ENCODE assay signal across 8 mouse cellular contexts in the genomic region with DNA sequence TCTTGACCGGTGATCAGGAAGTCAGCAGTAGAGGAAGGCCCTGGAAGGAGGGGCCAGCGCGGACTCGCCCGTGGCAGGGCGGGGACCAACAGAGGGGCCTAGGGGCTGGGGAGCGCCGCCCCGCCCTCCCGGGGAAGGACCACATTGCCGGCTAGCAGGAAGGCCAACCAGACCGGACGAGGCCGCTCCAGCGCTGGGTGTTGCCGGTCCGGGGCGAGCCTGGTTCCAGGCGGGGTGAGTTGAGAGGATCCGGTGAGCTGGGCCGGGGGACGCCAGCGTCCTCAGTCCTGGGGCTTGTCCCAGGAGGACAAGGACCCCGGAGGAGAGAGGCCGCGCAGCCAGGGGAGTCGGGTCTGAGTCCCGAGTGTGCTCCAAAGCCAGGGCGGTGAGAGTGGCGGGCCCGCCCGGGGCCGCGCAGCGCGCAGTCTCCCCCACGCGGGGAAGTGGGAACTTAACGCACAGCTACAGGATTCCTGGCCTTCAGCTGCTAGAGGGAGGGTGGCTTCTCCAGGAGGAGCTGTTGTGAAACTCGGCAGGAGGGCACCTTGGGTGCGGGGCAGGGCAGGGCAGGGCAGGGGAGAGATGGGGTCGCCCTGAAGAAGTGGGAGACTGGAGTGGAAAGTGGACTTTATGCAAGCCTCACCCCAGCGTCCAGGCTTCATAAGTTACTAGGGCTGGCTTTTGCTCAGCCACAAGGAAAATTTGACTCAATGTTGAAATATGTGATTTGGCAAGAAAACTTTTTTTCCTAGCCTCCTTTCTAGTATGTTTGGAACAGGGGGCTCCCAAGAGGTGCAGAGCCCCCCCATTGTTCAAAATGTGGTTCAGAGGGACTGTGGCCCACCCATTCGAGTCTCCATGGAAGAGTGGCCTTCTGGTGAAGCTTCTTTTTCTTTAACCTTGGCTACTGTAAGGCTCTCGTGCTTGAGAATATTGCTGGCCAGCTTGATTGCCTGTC. TPM values are rescaled to one million over a fixed set of nuclear protein-coding genes. Genes with fewer than 3 reads are reported as not detected.
DNase-seq lines count a peak whose midpoint lies in the region; ATAC-seq and TF ChIP-seq lines count a peak whose summit lies in the region.

No protein-coding gene starts in this region.

- no peaks in the 10 kb centered on the region for H3K36me3 ChIP-seq in forebrain, embryonic 16.5 days (ENCODE audit: control insufficient read depth, insufficient read depth)

- intact Hi-C loops in heart, postnatal 36 days (cut with DNase I) = loop anchor here (1.0 to 5.0 kb wide), 2 partner anchors 47 to 378 kb away; a partner anchor contains a TSS

- H3K4me2 ChIP-seq in forebrain, embryonic 16.5 days (ENCODE audit: low read length) = peak overlapping the region; percentile 76

- H3K4me3 ChIP-seq in cerebellum, adult 2 months (replicated peaks; ENCODE audit: insufficient read depth, low read depth, low read length) = peak overlapping the region; percentile 62
- H3K4me3 ChIP-seq in forebrain, embryonic 16.5 days (replicated peaks; ENCODE audit: low read length) = peak overlapping the region; percentile 64
- peak overlapping the region; percentile 82 for H3K4me3 ChIP-seq in layer of hippocampus, adult 2 months

- peak; percentile 92 for ATAC-seq in forebrain, embryonic 16.5 days

- H3K9ac ChIP-seq in forebrain, embryonic 16.5 days (replicated peaks; ENCODE audit: low read depth, low read length) = peak overlapping the region; percentile 84

- no peak for TF ChIP-seq POLR2A in cerebellum, adult 2 months (IDR thresholded peaks at IDR 0.05; ENCODE audit: borderline replicate concordance, insufficient read depth, low read length)

- H3K27ac ChIP-seq in cerebellum, adult 2 months (ENCODE audit: insufficient read depth, low read length) = no peak overlapping the region
- H3K27ac ChIP-seq in forebrain, embryonic 16.5 days (ENCODE audit: low read length) = peak overlapping the region; percentile 6; the same call in 1 of the 2 replicates
- peak overlapping the region; percentile 92 for H3K27ac ChIP-seq in layer of hippocampus, adult 2 months

- 3% methylated on average over 45 of the region's 45 CpGs for WGBS in cerebellum, adult 2 months
- 2% methylated on average over 45 of the region's 45 CpGs for WGBS in forebrain, embryonic 16.5 days

- no peaks in the 10 kb centered on the region for H3K9me3 ChIP-seq in forebrain, embryonic 16.5 days (ENCODE audit: control insufficient read depth, low read length)

- H3K27me3 ChIP-seq in cerebellum, adult 2 months (ENCODE audit: control insufficient read depth, insufficient read depth, low read length) = no peaks in the 10 kb centered on the region
- no peaks in the 10 kb centered on the region for H3K27me3 ChIP-seq in forebrain, embryonic 16.5 days (replicated peaks; ENCODE audit: control insufficient read depth, insufficient read depth, low read length)

- DNase-seq in MN1 (ENCODE audit: low spot score) = peak; percentile 87
- DNase-seq in cerebellum, adult 2 months = peak; percentile 67 to 74
- peak; percentile 91 to 96 for DNase-seq in heart, postnatal 36 days
- peak; percentile 56 to 65 for DNase-seq in layer of hippocampus, adult 2 months (ENCODE audit: low spot score in 2 of 2)
- peak; percentile 96 for DNase-seq in lung, postnatal 10 days
- DNase-seq in ovary, postnatal 10 days (ENCODE audit: low spot score) = peak; percentile 80
- DNase-seq in thymus, postnatal 0 days (ENCODE audit: low spot score) = peak; percentile 61

- H3K4me1 ChIP-seq in cerebellum, adult 2 months (ENCODE audit: control insufficient read depth, insufficient read depth, low read length) = no peaks in the 10 kb centered on the region
- peaks cover 16% of the 10 kb centered on the region for H3K4me1 ChIP-seq in forebrain, embryonic 16.5 days (replicated peaks; ENCODE audit: control insufficient read depth, insufficient read depth, low read length)

- TF ChIP-seq CTCF in cerebellum, adult 2 months (IDR thresholded peaks at IDR 0.05; ENCODE audit: borderline replicate concordance, insufficient read depth, low read depth, low read length) = no peak
- TF ChIP-seq CTCF in layer of hippocampus, adult 2 months (conservative IDR thresholded peaks at IDR 0.05) = peak; percentile 72

RNA-seq across cellular contexts. Expression of a gene that starts 6.7 kb away (rescaled TPM):
- 56.4 and 61.2 TPM in 2 replicates for polyA plus RNA-seq in cerebellum, adult 2 months (2012; rRNA removed)
- 28.0 and 31.8 TPM in 2 replicates for polyA plus RNA-seq in forebrain, embryonic 16.5 days (2015; fragmentation: Nextera tagmentation; extraction: Ambion mirVana)
- total RNA-seq in heart, postnatal 36 days (2021) = 10 to 100 TPM; 64.7 to 66.9 TPM
- total RNA-seq in layer of hippocampus, adult 2 months (2021) = 10 to 100 TPM; 62.1 to 64.3 TPM
- polyA plus RNA-seq in thymus, postnatal 0 days (2015; fragmentation: Nextera tagmentation; extraction: Ambion mirVana) = 82.0 and 82.7 TPM in 2 replicates

RNA-seq across cellular contexts. Expression of a gene that starts 27.4 kb away (rescaled TPM):
- polyA plus RNA-seq in cerebellum, adult 2 months (2012; rRNA removed) = 0.08 TPM in 1 of 2 replicates, not detected in the other
- polyA plus RNA-seq in forebrain, embryonic 16.5 days (2015; fragmentation: Nextera tagmentation; extraction: Ambion mirVana) = not detected in 2 replicates
- under 1 TPM in 1 of 2 experiments, not detected in 1; 0.19 TPM for total RNA-seq in heart, postnatal 36 days (2021)
- total RNA-seq in layer of hippocampus, adult 2 months (2021) = not detected
- polyA plus RNA-seq in thymus, postnatal 0 days (2015; fragmentation: Nextera tagmentation; extraction: Ambion mirVana) = not detected in 2 replicates

RNA-seq across cellular contexts. Expression of a gene that starts 34.4 kb away (rescaled TPM):
- 0.08 and 0.15 TPM in 2 replicates for polyA plus RNA-seq in cerebellum, adult 2 months (2012; rRNA removed)
- polyA plus RNA-seq in forebrain, embryonic 16.5 days (2015; fragmentation: Nextera tagmentation; extraction: Ambion mirVana) = not detected in 2 replicates
- total RNA-seq in heart, postnatal 36 days (2021) = not detected
- total RNA-seq in layer of hippocampus, adult 2 months (2021) = not detected
- not detected in 2 replicates for polyA plus RNA-seq in thymus, postnatal 0 days (2015; fragmentation: Nextera tagmentation; extraction: Ambion mirVana)

RNA-seq across cellular contexts. Expression of a gene that starts 47.6 kb away (rescaled TPM):
- 22.6 and 24.6 TPM in 2 replicates for polyA plus RNA-seq in cerebellum, adult 2 months (2012; rRNA removed)
- 59.1 and 64.9 TPM in 2 replicates for polyA plus RNA-seq in forebrain, embryonic 16.5 days (2015; fragmentation: Nextera tagmentation; extraction: Ambion mirVana)
- 10 to 100 TPM; 25.8 to 26.8 TPM for total RNA-seq in heart, postnatal 36 days (2021)
- total RNA-seq in layer of hippocampus, adult 2 months (2021) = 10 to 100 TPM; 46.7 to 51.2 TPM
- 33.8 and 36.1 TPM in 2 replicates for polyA plus RNA-seq in thymus, postnatal 0 days (2015; fragmentation: Nextera tagmentation; extraction: Ambion mirVana)

RNA-seq across cellular contexts. Expression of a gene that starts 53.8 kb away (rescaled TPM):
- polyA plus RNA-seq in cerebellum, adult 2 months (2012; rRNA removed) = not detected in 2 replicates
- not detected in 2 replicates for polyA plus RNA-seq in forebrain, embryonic 16.5 days (2015; fragmentation: Nextera tagmentation; extraction: Ambion mirVana)
- total RNA-seq in heart, postnatal 36 days (2021) = not detected
- not detected for total RNA-seq in layer of hippocampus, adult 2 months (2021)
- polyA plus RNA-seq in thymus, postnatal 0 days (2015; fragmentation: Nextera tagmentation; extraction: Ambion mirVana) = not detected in 2 replicates
